Mouse (Mus musculus) cerebellum, postnatal 36 days (tissue): ENCODE measurements at regions not wholly inside any gene's neighbourhood (a gene's known extent, or its start where the extent isn't known, plus 50 kb on each side); places are given as distances from the start of the nearest gene placed in this dataset.
A peak's percentile ranks its signal among the peaks of the same experiment; 100 is the strongest.
"Not testable (repeated sequence)": the region's sequence is repeated elsewhere in the genome, so short reads cannot be mapped to it uniquely, and the experiment has no call there.

ENCODE experiments used
- DNase-seq, 2 experiments: peaks; one replicate each; pipeline ENCODE4 v3.0.0; 2021 to 2022; ENCODE audit warnings: mixed read lengths in 2 of 2

DNA sequence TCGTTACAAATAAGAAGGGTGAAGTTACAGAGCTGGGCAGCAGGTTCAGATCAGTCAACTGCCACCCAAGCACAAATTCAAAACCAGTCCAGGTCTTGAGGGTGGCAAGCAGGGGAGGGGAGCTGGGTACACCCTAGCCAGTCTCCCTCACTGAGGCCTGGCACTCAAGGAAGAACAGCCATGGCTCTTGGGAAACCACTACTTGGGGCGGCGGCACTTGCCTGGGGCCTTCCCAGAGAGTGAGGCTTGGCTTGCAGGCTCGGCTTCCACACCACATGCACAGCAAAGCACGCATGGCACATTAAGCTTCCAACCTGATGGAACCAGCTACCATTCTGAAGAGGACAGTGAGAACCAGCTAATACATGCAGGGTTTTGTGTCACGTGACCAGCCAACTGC lies 127.9 kb upstream of the Pou3f3 start:
- DNase-seq, result no peak

DNA sequence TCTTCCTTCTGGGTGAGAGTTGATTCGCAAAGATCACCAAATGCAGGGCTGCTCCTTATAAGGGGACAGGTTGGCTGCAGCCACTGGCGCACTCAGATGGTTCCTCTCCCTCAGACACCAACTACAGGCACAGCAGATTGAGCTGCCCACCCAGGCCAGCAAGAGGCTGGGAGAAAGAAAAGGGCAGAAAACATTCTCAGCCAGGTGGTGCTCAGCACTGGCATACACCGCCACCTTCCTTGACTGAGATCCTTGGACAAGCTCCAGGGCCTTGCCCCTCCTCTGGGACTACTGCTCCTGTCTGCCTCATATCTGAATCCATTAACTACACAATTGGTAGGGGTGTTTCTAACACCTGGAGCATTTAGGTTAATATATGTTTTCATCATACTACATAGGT lies 110.4 kb upstream of the Pou3f3 start:
- DNase-seq, result no peak

DNA sequence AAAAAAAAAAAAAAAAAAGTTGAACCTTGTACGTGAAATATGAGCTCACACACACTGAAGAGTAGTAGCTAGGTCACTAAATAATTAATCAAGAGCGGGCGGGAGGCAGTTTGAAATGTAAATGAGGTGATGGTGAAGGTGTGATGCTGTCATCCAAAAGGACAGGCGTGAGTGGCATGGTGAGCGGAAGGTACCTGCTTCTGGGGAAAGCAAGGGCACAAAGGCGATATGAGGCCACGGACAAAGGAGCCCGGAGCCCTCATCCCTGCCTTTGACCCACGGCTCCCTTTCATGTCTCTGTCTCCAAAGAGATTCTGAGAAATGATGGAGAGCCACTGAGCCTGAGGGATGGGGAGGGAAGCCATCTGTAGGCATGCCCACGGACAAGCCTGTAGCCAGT lies 107.1 kb upstream of the Pou3f3 start:
- DNase-seq, result no peak

DNA sequence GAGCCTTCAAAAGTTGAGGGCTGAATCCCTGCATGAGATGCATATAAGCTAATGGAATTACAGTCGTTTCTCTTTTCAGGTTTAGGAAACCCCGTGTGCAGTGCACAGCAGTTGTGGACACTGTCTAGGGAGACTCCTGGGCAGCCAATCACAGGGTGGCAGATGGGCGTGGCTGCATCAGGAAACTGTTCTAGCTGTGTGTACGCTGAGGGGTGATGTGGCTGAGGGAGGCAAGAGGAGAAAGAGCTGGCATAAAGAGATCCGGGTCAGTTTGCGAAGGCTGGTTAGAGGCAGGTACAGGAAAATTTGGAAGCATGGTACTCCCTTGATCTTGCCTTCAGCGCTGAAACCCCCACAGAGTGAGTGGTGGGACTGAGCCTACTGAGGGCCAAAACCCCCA lies 106.1 kb upstream of the Pou3f3 start:
- no peak for DNase-seq

DNA sequence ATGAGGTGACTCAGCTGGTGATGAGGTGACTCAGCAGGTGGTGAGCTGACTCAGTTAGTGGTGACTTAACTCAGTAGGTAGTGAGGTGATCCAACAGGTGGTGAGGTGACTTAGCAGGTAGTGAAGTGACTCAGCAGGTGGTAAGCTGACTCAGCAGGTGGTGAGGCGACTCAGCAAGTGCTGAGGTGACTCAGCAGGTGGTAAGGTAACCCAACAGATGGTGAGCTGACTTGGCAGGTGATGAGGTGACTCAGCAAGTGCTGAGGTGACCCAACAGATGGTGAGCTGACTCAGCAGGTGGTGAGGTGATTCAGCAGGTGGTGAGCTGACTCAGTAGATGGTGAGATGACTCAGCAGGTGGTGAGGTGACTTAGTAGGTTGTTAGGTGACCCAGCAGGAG lies 103.7 kb upstream of the Pou3f3 start:
- no peak for DNase-seq

DNA sequence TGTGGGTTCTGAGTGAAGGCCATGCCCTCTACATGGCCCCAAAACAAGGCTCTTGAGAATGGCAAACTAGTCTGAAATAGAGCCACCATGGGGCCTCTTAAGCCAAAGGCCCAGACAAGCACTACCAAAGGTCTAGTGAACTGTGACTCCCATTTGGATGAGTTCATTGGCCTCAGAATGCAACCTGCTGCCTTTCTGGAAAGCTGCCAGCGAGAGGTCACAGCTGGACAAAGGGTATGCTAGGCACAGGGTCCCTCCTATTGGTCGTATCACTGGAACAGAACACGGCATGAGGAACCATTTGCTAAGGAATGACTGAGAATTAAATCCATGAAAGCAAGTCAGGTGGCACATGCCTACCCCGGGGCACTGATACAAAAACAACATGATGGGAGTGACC lies 98.5 kb upstream of the Pou3f3 start:
- no peak for DNase-seq

DNA sequence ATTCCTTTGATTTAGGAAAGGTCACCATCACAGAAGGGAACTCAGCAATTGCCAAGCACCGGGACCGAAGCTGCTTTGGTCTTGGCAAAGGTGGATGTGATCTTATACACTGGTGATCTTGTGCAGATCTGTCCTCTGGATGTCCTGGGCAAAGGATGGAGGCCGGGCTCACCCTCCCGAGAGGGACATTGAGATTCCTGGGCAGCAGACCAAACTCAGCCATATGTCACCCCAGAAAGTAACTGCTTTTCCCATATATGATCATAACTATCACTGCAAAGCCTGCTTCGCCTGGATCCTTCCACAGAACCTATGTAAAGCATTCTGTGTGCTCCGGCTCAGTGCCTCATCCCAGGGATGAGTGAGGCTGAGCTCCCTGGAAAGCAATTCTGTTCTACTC lies 96.3 kb upstream of the Pou3f3 start:
- peak; percentile 47 for DNase-seq

DNA sequence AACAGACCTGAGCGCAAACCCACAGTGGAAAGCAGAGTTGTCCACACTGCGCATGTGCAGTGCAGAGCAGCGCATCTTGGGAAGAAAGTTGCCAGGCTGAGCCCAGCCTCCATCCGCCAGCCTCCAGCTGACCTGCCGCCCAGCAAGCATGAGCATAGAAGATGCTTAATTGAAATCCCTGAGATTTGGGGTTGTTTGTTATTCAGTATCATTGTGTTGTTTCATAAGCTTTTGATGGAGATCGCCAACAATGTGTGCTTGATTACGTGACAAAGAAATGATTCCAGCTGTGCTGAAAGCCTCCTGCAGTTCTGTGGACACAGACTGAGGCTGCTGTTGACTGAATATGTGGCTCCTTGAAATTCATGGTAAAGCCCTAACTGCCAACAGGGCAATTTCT lies 89.3 kb upstream of the Pou3f3 start:
- DNase-seq, result no peak

DNA sequence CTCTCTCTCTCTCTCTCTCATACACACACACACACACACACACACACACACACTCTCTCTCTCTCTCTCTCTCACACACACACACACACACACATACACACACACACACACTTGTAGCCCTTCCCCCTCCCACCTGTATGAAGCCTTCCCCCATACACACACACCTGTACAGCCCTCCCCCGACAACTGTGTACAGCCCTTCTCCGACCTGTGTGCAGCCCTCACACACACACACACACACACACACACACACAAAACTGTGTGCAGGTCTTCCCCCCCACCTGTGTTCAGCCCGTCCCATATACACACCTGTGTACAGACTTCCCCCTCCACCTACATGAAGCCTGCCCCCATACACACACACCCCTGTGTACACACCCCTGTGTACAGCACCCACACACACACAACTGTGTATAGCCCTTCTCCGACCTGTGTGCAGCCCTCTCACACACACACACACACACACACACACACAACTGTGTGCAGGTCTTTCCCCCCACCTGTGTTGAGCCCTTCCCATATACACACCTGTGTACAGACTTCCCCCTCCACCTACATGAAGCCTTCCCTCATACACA lies 88.0 kb upstream of the Pou3f3 start:
- not testable (repeated sequence) for DNase-seq

DNA sequence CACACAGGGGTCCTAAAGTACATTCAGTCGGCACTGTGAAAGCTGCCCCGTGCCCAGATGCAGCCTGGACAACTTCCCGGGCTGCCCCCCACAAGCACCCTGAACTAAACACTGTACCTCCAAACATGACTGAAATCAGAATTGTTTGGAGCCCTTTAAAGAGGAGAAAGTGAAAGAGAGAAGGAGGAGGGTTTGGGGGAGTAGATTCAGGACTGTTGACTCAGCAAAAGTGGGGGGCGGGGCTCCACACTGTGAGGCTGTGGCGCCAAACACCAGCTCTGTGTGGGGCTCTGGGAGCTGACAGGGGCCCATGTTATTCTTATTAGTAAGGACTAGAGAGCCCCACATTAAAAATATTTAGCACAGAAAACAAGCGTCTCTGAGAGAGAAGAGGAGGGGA lies 71.8 kb upstream of the Pou3f3 start:
- DNase-seq, result no peak

DNA sequence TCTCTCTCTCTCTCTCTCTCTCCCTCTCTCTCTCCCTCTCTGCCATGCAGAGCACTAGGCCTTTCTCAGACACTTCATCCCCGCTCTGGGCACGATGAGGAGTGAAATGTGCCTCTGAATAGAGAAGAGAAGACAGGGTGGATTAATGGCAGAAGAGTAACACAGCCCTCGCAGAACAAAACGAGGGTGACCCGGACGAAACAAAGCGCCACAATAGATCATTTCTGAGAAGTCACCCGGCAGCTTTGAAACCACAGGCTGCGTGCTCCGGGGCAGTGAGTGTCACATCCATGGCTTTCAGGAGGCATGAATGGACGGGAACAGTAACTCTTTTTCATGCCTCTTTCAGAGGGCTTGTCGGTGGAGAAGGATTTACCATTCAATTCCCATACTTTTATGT lies 66.8 kb upstream of the Pou3f3 start:
- no peak for DNase-seq

DNA sequence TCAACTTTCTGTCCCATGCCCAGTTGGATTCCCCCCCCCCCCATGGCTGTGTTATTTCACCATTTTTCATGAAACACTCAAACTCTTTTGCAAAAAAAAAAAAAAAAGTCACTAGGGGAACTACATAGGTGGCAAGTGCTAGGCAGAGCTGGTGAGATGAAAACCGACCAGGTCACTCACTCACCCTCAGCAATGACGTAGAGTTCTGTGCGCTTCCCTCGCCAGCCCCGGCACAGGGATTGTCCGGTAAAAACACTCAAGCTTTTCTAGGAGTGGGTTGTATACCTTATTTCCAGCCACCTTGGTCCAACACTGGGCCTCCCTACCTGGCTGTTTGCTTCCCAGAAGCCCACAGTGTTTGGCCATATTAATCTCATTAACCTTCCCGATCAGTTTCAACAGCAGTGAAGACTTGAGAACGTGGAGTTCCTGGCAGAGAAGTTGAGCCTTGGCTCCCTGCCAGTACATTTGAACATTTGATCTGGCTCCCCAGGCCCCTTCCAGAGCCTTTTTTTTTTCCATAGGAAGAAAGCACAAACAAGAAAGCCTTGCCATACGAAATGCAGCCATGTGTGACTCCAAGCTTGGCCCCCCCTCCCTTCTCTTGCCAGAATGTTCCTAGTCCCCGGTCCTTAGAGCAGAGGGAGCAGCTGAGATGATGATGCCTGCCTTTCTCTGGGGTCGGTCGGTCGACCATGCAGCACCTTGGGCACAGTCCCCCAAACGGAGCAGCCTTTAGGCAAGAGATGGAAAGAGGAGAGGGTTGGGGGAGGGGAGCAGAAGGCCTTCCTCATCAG lies 65.9 kb upstream of the Pou3f3 start:
- DNase-seq, result no peak

DNA sequence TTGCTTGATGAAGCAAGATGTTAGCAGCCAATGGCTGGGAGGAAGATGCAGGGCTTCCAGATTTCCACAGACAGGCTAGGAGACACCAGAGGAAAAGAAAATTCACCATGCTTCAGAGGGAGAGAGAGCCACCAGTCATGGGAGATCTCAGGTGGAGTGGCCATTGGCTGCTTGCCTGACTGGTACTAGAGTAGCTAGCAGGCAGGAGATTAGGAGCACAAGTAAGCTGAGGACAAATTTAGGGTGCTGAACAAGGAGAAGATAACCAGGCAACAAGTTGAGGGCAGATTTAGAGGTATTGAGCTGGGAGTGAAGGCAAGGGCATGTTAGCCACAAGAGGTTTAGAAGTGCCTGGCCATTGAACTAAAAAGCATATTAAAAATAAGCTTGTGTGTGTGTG lies 63.3 kb upstream of the Pou3f3 start:
- DNase-seq, result no peak

DNA sequence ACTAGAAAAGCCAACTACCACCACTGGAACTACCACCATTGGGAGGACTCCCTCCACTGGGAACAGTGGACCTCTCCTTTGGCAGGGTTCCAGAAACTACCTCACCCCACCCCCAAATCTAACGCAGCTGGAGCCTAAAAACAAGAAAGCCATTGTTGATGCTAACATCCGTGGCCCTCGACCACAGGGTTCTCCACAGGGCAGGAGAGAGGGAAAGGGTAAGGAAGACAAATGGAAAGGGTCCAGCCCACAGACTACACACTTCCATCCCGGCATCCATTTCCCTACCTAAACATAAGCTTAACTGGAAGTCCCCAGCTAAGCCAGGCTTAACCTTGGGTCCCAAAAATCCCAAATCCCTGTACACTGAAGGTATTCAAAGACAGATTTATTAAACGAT lies 59.0 kb upstream of the Pou3f3 start:
- no peak for DNase-seq
